Mouse (Mus musculus): ENCODE data around the gene Lst1. TPM values are rescaled to one million over a fixed set of nuclear protein-coding genes. Genes with fewer than 3 reads are reported as not detected.

The Lst1 gene
- total RNA-seq, 2 experiments from 2014 or later, result 6.1 to 10.1 TPM

GRCm38 (mm10) chr17:35164218-35164567 is 24.0 kb downstream of the Lst1 start:
- DNase-seq (ENCODE audit: low spot score in 2 of 2), result no peak
- intact Hi-C loops (cut with DNase I), result loop anchor here (1.0 kb wide), 1 partner anchor 29 kb away; the partner anchor contains the start of gene Bag6

- no peak for DNase-seq (ENCODE audit: low spot score in 2 of 2)
- intact Hi-C loops (cut with DNase I), result loop anchor here (1.0 to 2.0 kb wide), 2 partner anchors 15 to 28 kb away; partner anchors contain the start of gene Bag6
These were observed 24.7 kb downstream of the Lst1 start for GRCm38 (mm10) chr17:35163326-35164081.

- DNase-seq (ENCODE audit: low spot score in 2 of 2), result no peak
- intact Hi-C loops (cut with DNase I), result loop anchor here (2.0 kb wide), 1 partner anchor 14 kb away; no protein-coding TSS in a partner anchor
These were observed 25.5 kb downstream of the Lst1 start for GRCm38 (mm10) chr17:35162730-35163129.

GRCm38 (mm10) chr17:35162121-35162520 is 26.1 kb downstream of the Lst1 start:
- intact Hi-C loops (cut with DNase I), result loop anchor here (2.0 kb wide), 1 partner anchor 13 kb away; no protein-coding TSS in a partner anchor
- no peak for DNase-seq (ENCODE audit: low spot score in 2 of 2)

- intact Hi-C loops (cut with DNase I), result no loop called here
- no peak for DNase-seq (ENCODE audit: low spot score in 2 of 2)
These were observed 26.8 kb downstream of the Lst1 start for GRCm38 (mm10) chr17:35161421-35161820.

GRCm38 (mm10) chr17:35159638-35160037 is 28.6 kb downstream of the Lst1 start:
- DNase-seq (ENCODE audit: low spot score in 2 of 2), result no peak
- intact Hi-C loops (cut with DNase I), result no loop called here

GRCm38 (mm10) chr17:35158850-35159593 is 29.2 kb downstream of the Lst1 start:
- no peak for DNase-seq (ENCODE audit: low spot score in 2 of 2)
- intact Hi-C loops (cut with DNase I), result no loop called here

- intact Hi-C loops (cut with DNase I), result no loop called here
- DNase-seq (ENCODE audit: low spot score in 2 of 2), result no peak
These were observed 30.5 kb downstream of the Lst1 start for GRCm38 (mm10) chr17:35157661-35158175.

- no peak for DNase-seq (ENCODE audit: low spot score in 2 of 2)
- intact Hi-C loops (cut with DNase I), result no loop called here
These were observed 31.0 kb downstream of the Lst1 start for GRCm38 (mm10) chr17:35157254-35157653.

GRCm38 (mm10) chr17:35156461-35157200 is 31.6 kb downstream of the Lst1 start:
- DNase-seq (ENCODE audit: low spot score in 2 of 2), result no peak
- intact Hi-C loops (cut with DNase I), result no loop called here

- no peak for DNase-seq (ENCODE audit: low spot score in 2 of 2)
- intact Hi-C loops (cut with DNase I), result no loop called here
These were observed 32.8 kb downstream of the Lst1 start for GRCm38 (mm10) chr17:35155451-35155850.

GRCm38 (mm10) chr17:35154616-35155015 is 33.6 kb downstream of the Lst1 start:
- intact Hi-C loops (cut with DNase I), result no loop called here
- no peak for DNase-seq (ENCODE audit: low spot score in 2 of 2)

- no peak for DNase-seq (ENCODE audit: low spot score in 2 of 2)
- intact Hi-C loops (cut with DNase I), result no loop called here
These were observed 34.3 kb downstream of the Lst1 start for GRCm38 (mm10) chr17:35153931-35154330.

GRCm38 (mm10) chr17:35153077-35153476 is 35.2 kb downstream of the Lst1 start:
- intact Hi-C loops (cut with DNase I), result no loop called here
- DNase-seq (ENCODE audit: low spot score in 2 of 2), result no peak

- DNase-seq (ENCODE audit: low spot score in 2 of 2), result no peak
- intact Hi-C loops (cut with DNase I), result no loop called here
These were observed 36.1 kb downstream of the Lst1 start for GRCm38 (mm10) chr17:35152121-35152520.

- intact Hi-C loops (cut with DNase I), result loop anchor here (2.0 kb wide), 1 partner anchor 15 kb away; no protein-coding TSS in a partner anchor
- no peak for DNase-seq (ENCODE audit: low spot score in 2 of 2)
These were observed 40.2 kb downstream of the Lst1 start for GRCm38 (mm10) chr17:35147922-35148639.

GRCm38 (mm10) chr17:35147348-35147747 is 40.9 kb downstream of the Lst1 start:
- intact Hi-C loops (cut with DNase I), result no loop called here
- DNase-seq (ENCODE audit: low spot score in 2 of 2), result no peak

GRCm38 (mm10) chr17:35146139-35146538 is 42.1 kb downstream of the Lst1 start:
- intact Hi-C loops (cut with DNase I), result no loop called here
- DNase-seq (ENCODE audit: low spot score in 2 of 2), result no peak

- intact Hi-C loops (cut with DNase I), result no loop called here
- no peak for DNase-seq (ENCODE audit: low spot score in 2 of 2)
These were observed 46.3 kb downstream of the Lst1 start for GRCm38 (mm10) chr17:35141971-35142370.
